Mouse (Mus musculus) embryonic facial prominence, embryonic 10.5 days (tissue): ENCODE results near the gene Trib2. TPM values are rescaled to one million over a fixed set of nuclear protein-coding genes. Genes with fewer than 3 reads are reported as not detected.

ENCODE experiments used
- DNase-seq: peaks from one replicate; pipeline ENCODE4 v3.0.0-alpha.2; 2017; ENCODE audit warnings: low spot score
- H3K27ac ChIP-seq: fragments of 300-500 bp; sonication (generic); replicated peaks from 2 replicates; pipeline ENCODE4 v1.5.1; 2016; ENCODE audit warnings: mild to moderate bottlenecking
- H3K27me3 ChIP-seq: fragments of 300-500 bp; sonication (generic); replicated peaks from 2 replicates; pipeline ENCODE4 v1.6.1; 2016; ENCODE audit warnings: low read depth, mild to moderate bottlenecking; ENCODE audit not compliant: poor library complexity, severe bottlenecking
- H3K36me3 ChIP-seq: fragments of 300-500 bp; sonication (generic); replicated peaks from 2 replicates; pipeline ENCODE4 v1.6.1; 2016; ENCODE audit warnings: mild to moderate bottlenecking, moderate library complexity
- H3K4me1 ChIP-seq: fragments of 300-500 bp; sonication (generic); 2 replicates; pipeline ENCODE4 v1.6.1; 2016
- H3K4me3 ChIP-seq: fragments of 300-500 bp; sonication (generic); 2 replicates; pipeline ENCODE4 v1.5.1; 2016; ENCODE audit warnings: mild to moderate bottlenecking, moderate library complexity
- H3K9me3 ChIP-seq: fragments of 300-500 bp; sonication (generic); 2 replicates; pipeline ENCODE4 v1.6.1; 2016; ENCODE audit warnings: mild to moderate bottlenecking
- WGBS: fragments of 180-500 bp; shearing (Covaris S2); methylation state at CpG from one replicate; pipeline ENCODE4 v1.1.7; 2016; 5-methylcytosine and 5-hydroxymethylcytosine counted together
- polyA plus RNA-seq: library from polyadenylated mRNA; unstranded; fragments of >200 nt; fragmentation: Nextera tagmentation; extraction: Ambion mirVana; gene quantifications from 2 replicates; pipeline ENCODE4 v1.2.1, GENCODE M21; 2016

Gene Trib2
- polyA plus RNA-seq, 1 experiment from 2014 or later = 43.4 TPM

DNA sequence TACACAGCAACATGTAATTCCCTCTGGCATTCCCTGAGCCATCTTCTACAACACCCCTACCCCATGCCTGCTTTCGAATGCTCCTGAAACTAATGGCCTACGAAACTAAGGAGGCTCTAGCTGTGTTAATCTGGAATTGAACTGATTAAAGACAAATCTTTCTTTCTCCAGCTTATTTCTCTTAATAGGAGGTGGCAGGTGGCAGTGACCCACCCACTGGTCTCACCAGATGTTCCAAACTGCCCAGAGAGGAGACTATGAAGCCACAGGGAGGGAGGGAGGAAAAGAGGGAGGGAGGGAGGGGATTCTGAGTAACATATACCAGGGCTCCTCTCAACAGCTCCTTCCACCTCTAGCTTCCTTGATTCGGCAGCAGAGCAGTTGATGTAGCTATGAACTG lies 20.8 kb downstream of the Trib2 start:
- peaks cover 93% of the 10 kb centered on the region for H3K36me3 ChIP-seq
- 78% methylated on average over 3 of the region's 3 CpGs for WGBS
- no peak for DNase-seq

DNA sequence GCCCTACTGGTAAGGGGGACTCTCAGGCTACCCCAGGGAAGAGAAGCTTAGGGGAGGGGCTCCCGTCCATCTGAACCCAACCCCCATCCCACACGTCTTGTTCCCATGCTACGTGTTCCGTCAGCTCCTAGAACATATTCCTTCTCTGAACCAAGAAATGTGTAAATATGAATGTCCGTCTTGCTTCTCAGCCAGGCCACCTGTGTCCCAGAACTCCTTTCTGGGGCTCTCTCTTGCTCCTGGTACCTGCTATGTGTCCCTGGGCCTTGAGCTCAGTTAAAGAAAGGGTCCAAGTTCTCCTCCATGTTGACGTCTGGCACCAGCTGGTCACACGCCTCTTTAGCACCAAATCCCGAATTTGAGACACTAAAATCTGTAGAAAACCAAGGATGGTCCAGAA lies 23.4 kb downstream of the Trib2 start:
- no peaks in the 10 kb centered on the region for H3K9me3 ChIP-seq
- no peaks in the 10 kb centered on the region for H3K27me3 ChIP-seq
- H3K4me3 ChIP-seq = no peak overlapping the region
- H3K36me3 ChIP-seq = peaks cover 82% of the 10 kb centered on the region
- H3K4me1 ChIP-seq = 0 out of 2 replicates have a peak, but pooled peaks cover 3% of the 10 kb centered on the region
- H3K27ac ChIP-seq = no peak overlapping the region
- 93% methylated on average over 8 of the region's 8 CpGs for WGBS
- no peak for DNase-seq

More for the DNA sequence above, 20.8 kb downstream of the Trib2 start:
- H3K9me3 ChIP-seq = no peaks in the 10 kb centered on the region
- no peak overlapping the region for H3K4me3 ChIP-seq
- peaks cover 12% of the 10 kb centered on the region for H3K4me1 ChIP-seq
- H3K27me3 ChIP-seq = no peaks in the 10 kb centered on the region
- no peak overlapping the region for H3K27ac ChIP-seq

DNA sequence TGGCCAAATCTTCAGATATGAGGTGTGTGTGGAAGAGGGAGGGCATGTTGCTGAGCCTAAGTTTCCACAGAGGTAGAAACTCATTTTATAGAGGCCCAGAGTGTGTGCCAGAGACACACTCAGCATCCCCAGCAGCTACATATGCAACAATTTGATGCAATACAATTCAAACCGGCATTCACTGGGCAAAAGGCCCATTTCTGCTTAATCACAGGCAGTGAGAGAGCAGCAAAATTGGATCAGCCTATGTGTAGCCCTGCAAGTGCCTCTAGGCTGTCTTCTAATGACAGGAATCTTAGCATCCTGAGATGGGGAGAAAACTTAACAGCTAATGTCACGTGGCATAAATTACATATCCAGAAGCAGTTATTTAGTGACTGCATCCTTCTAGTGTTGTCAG lies 26.5 kb downstream of the Trib2 start:
- H3K9me3 ChIP-seq = no peaks in the 10 kb centered on the region
- no peak overlapping the region for H3K27ac ChIP-seq
- no peaks in the 10 kb centered on the region for H3K4me1 ChIP-seq
- no peak overlapping the region for H3K4me3 ChIP-seq
- 81% methylated on average over 2 of the region's 2 CpGs for WGBS
- DNase-seq = no peak
- peaks cover 51% of the 10 kb centered on the region for H3K36me3 ChIP-seq
- H3K27me3 ChIP-seq = no peaks in the 10 kb centered on the region

DNA sequence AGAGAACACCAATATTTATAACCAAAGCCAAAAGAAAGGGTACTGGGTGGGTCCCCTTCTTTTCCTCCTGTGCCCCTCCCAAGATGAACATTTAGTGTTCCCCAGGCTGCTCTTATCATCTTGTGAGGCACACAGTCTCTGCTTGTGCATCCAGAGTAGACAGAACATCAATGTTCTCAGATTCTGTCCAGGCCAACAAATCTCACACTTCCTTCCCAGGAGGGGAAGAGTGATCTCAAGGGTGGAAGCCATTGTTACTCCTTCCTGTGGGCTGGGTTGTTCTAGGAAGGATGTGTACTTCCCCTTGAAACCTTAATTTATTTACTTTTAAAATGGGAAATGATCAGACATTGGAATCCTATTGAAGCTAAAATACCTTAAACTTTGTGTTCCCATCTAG lies 39.7 kb downstream of the Trib2 start:
- H3K4me1 ChIP-seq = no peaks in the 10 kb centered on the region
- H3K9me3 ChIP-seq = no peaks in the 10 kb centered on the region
- H3K27ac ChIP-seq = no peak overlapping the region
- no peaks in the 10 kb centered on the region for H3K27me3 ChIP-seq
- no peak for DNase-seq
- no peaks in the 10 kb centered on the region for H3K36me3 ChIP-seq
- H3K4me3 ChIP-seq = no peak overlapping the region

DNA sequence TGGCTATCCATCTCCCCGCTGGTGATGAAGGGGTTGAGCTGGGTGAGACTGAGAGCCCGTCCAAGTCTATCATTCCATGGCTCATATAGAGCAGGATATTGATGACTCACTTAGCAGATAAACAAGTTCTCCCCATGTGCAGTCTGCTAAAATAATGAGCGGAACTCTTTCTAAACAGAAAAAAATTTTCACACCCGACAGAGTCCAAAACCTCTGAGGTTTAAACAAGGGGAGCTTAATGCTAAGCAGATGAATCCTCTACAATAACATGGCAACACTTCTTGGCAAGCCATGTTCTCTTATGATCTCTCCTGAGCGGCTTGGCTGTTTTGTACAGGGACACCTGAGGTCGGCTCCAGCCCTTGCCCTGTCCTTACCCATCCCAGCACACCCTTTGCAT lies 45.0 kb downstream of the Trib2 start:
- Histone ChIP-seq H3K27ac (no peak overlapping the region), H3K4me3 (no peak overlapping the region), H3K9me3 (no peaks in the 10 kb centered on the region), H3K36me3 (no peaks in the 10 kb centered on the region), H3K27me3 (no peaks in the 10 kb centered on the region), H3K4me1 (no peaks in the 10 kb centered on the region)
- 84% methylated on average over 6 of the region's 6 CpGs for WGBS
- no peak for DNase-seq

DNA sequence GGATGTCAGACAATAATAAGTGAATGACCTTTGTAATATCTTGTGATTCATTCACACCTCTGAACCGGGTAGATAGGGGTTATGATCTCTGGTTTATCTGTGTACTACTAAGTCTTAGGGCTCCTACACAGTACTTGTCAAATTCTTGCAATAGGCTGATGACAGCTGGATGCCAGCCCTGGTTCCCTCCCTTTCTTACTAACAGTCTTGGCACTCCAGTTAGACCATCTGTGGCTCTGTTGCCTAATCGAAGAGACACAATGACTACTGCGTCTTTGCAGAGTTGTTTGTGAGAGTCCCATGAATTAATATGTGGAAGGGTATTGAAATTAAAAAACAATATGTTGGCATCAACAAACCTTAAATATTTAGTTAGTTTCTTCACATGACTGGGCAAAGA lies 48.2 kb downstream of the Trib2 start:
- H3K36me3 ChIP-seq = no peaks in the 10 kb centered on the region
- 92% methylated on average over 3 of the region's 3 CpGs for WGBS
- H3K27ac ChIP-seq = no peak overlapping the region
- no peak for DNase-seq
- no peaks in the 10 kb centered on the region for H3K27me3 ChIP-seq
- no peaks in the 10 kb centered on the region for H3K9me3 ChIP-seq
- no peak overlapping the region for H3K4me3 ChIP-seq
- H3K4me1 ChIP-seq = no peaks in the 10 kb centered on the region

DNA sequence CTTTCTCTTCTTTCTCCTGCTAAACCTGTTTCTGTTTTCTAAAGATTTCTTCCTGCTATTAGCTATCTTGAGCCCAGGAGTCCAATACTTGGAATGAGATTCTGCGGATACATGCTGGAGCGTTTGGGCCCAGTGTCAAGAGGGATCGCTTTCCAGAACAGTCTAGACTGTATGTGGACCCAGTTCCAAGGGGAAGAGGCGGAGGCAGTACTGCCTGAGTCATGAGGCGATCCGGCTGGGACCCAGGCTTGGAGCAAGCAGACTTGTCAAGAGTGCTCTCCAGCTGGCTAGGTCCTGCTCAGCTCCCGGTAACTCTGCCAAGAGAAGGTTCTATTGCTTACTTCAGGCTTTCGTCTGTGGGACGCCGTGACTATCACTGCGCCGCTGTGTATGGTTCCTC lies 50.7 kb downstream of the Trib2 start:
- Histone ChIP-seq H3K36me3 (no peaks in the 10 kb centered on the region), H3K4me3 (no peak overlapping the region), H3K4me1 (no peaks in the 10 kb centered on the region), H3K27me3 (no peaks in the 10 kb centered on the region), H3K9me3 (no peaks in the 10 kb centered on the region), H3K27ac (no peak overlapping the region; the same call in 1 of the 2 replicates)
- 89% methylated on average over 12 of the region's 12 CpGs for WGBS
- DNase-seq = no peak

DNA sequence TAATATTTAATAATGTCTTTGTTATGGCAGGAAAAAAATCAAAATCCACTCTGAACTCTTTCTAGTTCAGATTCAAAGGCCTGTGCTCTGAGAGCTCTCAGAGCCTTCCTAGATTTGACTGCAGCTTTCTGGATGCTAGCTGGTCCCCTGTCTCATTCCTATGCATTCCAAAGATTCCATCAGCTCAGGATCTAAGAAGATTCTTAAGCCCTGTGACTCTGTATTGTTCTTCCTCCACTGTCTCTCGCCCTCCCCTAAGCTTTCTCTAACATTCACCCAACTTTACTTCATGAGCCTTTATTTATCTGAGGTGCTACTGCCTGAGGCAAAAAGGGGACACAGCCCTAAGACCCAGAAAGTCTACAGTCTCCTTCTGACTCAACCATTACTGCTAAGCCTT lies 51.5 kb downstream of the Trib2 start:
- H3K27ac ChIP-seq = no peak overlapping the region

DNA sequence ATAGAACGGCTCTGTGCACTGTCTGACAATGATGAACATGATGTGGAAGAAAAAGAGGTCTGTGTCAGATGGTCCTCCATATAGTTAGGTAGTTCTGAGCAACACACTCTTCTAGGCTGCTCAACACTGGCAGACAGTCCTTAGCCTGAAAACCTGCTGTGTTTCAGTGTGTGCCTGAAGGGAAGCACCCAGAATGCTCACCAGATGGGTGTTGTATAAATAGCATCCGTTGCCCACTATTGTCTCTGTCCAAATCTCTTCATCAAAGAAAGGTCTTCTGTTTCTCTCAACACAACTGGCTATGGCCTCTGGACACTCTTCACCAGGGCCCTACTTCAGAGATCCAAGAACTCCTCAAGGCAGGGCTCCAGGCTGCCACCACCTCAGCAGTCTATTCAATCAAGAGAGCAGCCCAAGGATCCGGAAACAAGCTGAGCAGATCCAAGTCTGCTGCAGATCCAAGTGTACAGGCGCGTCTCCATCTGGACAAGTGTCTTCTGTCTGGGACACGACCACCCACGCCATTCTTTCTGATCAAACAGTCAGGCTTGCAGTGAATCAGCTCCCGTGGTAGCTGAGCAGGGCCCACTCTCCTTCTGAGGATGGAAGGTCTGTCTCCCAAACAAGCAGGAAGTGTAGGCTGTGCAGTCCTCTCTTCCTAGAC lies 55.1 kb downstream of the Trib2 start:
- Histone ChIP-seq H3K9me3 (no peaks in the 10 kb centered on the region), H3K36me3 (no peaks in the 10 kb centered on the region), H3K27me3 (no peaks in the 10 kb centered on the region), H3K4me3 (no peak overlapping the region), H3K27ac (no peak overlapping the region), H3K4me1 (no peaks in the 10 kb centered on the region)
- WGBS = 94% methylated on average over 8 of the region's 8 CpGs
- DNase-seq = no peak

More for the DNA sequence above, 51.5 kb downstream of the Trib2 start:
- H3K9me3 ChIP-seq = no peaks in the 10 kb centered on the region
- H3K36me3 ChIP-seq = no peaks in the 10 kb centered on the region
- H3K4me1 ChIP-seq = no peaks in the 10 kb centered on the region
- no peak for DNase-seq
- 11% methylated on average over 1 of the region's 1 CpGs for WGBS
- no peaks in the 10 kb centered on the region for H3K27me3 ChIP-seq
- H3K4me3 ChIP-seq = no peak overlapping the region

DNA sequence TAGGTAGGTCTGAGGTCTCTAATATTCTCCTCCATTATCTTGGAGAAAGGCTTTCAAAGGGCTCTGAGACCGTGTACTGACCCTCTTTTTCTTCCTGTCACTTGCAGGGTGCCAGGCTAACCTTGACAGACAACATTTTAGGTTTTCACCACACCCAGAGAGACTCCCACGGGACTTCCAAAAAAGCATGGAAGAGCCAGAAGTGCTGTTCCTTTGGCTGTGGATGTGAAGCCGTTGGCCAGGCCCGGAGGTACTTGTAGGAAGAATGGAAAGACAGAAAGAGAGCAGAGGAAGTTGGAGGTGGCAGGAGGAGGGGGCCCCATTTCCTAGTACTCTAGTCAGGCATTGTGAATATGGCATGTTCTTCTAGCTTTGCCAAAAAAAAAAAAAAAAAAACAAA lies 56.0 kb downstream of the Trib2 start:
- Histone ChIP-seq H3K9me3 (no peaks in the 10 kb centered on the region), H3K27ac (no peak overlapping the region), H3K36me3 (no peaks in the 10 kb centered on the region), H3K27me3 (no peaks in the 10 kb centered on the region), H3K4me3 (no peak overlapping the region), H3K4me1 (no peaks in the 10 kb centered on the region)
- WGBS = 91% methylated on average over 4 of the region's 4 CpGs
- DNase-seq = no peak

DNA sequence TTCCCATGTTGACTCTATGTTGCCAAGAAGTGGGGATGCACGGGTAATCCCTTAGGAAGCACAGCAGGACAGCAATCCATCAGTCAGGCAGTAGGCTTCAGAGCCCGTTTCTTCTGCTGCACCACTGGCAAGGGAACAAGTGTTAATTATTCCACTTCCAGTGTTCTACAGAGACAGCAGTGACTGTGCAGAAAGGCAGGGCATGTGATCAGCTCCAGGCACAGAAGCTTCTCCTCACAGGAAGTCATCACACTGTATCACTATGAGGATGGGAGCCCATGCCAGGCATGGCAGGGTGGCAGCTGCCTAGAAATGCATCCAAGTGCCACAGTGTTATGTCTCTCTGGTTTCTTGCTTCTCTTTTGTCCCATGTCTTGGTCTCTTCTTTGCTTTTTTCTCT lies 57.9 kb downstream of the Trib2 start:
- no peak overlapping the region for H3K27ac ChIP-seq
- no peak overlapping the region for H3K4me3 ChIP-seq
- no peak for DNase-seq
- H3K36me3 ChIP-seq = no peaks in the 10 kb centered on the region
- H3K4me1 ChIP-seq = no peaks in the 10 kb centered on the region
- H3K27me3 ChIP-seq = no peaks in the 10 kb centered on the region
- WGBS = 54% methylated on average over 2 of the region's 2 CpGs
- H3K9me3 ChIP-seq = no peaks in the 10 kb centered on the region

DNA sequence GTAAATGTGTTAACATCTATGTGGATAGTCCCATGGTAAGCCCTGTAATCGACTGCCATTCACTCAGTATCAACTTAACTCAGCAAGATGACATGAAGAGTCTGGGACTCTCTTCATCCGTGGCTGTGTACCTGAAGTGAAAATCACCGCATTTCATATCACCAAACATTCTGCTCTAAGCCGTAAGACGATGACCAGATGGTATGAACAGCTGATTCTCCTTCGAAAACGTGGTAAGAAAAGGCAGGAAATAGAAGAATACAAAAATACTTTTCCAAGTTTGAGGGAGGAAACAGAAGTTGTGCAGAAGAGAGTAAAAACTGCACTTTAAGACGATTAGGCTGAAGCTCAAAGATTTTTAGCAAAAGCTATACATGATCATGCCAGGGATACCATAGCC lies 59.4 kb downstream of the Trib2 start:
- H3K27me3 ChIP-seq = no peaks in the 10 kb centered on the region
- H3K4me1 ChIP-seq = no peaks in the 10 kb centered on the region
- H3K36me3 ChIP-seq = no peaks in the 10 kb centered on the region
- H3K4me3 ChIP-seq = no peak overlapping the region
- 88% methylated on average over 8 of the region's 8 CpGs for WGBS
- H3K27ac ChIP-seq = no peak overlapping the region
- DNase-seq = no peak
- no peaks in the 10 kb centered on the region for H3K9me3 ChIP-seq

DNA sequence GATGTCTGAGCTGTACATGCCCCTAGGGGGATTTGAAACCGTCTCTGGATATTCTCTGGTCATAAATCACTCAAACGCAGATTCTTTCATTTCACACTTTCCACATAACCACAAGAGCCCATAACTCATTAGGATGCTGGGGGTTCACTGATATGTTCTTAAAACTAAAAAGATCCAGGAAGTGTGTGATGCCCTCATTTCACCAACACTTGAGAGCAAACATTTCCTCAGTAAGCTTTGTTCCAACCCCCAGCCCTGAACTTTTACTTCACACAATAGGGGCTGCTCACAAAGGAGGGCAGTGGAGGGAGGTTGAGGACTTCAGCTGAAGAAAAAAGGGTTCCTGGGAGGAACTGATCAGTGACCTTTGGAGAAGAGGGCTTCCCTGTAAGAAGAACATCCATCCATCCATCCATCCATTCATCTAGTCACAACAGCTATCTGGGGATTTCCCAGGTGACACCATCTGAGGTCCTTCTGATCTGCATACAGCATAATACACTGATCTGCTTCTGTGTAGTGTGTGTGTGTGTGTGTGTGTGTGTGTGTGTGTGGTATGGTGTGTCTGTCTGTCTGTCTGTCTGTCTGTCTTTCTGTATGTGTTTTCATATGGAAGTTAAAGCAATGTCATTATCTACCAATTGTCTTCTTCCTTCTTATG lies 61.6 kb downstream of the Trib2 start:
- no peaks in the 10 kb centered on the region for H3K4me1 ChIP-seq
- no peak for DNase-seq
- no peaks in the 10 kb centered on the region for H3K36me3 ChIP-seq
- H3K27me3 ChIP-seq = no peaks in the 10 kb centered on the region
- no peak overlapping the region for H3K4me3 ChIP-seq
- no peak overlapping the region for H3K27ac ChIP-seq
- no peaks in the 10 kb centered on the region for H3K9me3 ChIP-seq
- 78% methylated on average over 2 of the region's 2 CpGs for WGBS
